Mouse (Mus musculus) cerebellum, postnatal 4 days (tissue): ENCODE measurements around the gene 1700020L24Rik.

Source experiments
- DNase-seq, 2 experiments: peaks; one replicate each; pipeline ENCODE4 v3.0.0; 2022; ENCODE audit warnings: low spot score in 2 of 2, mixed read lengths in 1 of 2

1700020L24Rik gene

GRCm38 (mm10) chr11:83471766-83472165, 34.3 kb downstream of the 1700020L24Rik start:
- DNase-seq = no peak

GRCm38 (mm10) chr11:83472324-83473234, 35.1 kb downstream of the 1700020L24Rik start, which contains the start of gene Taf15:
TSS of gene Taf15 (plus strand) at chr11:83473086.
- DNase-seq = peak; percentile 97 to 99

- no peak for DNase-seq
Measured at GRCm38 (mm10) chr11:83473235-83474016, 35.9 kb downstream of the 1700020L24Rik start.
